Mouse (Mus musculus): Measurements from ENCODE around the gene Rhebl1.

Gene Rhebl1

DNA sequence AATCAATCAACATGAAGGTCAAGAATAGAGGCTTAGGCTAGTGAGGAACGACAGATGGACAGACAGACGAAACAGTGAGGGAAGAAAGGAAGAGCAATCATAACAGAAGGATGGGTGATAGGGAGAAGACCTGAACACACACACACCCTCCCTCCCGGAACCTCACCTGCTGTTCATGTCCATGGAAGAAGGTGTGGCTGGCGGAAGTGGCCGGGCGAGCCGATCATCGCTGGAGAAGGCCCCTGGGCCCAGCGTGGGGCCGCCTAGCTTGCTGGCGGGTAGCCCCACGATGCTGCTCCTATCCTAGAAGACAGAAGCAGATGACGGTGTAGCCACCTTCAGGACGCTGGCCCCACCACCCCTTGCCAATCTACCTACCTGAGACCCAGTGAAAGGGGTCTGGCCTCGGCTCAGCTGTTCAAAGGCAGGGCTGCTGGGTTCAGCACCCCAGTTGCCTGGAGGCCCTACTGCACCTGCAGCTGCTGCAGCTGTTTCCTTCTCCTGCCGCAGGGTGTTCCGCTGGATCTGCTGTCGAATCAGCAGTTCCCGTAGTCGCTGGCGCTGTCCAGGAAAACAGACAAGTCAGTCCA lies 43.0 kb downstream of the Rhebl1 start:
- no peak for DNase-seq (ENCODE audit: low spot score)

DNA sequence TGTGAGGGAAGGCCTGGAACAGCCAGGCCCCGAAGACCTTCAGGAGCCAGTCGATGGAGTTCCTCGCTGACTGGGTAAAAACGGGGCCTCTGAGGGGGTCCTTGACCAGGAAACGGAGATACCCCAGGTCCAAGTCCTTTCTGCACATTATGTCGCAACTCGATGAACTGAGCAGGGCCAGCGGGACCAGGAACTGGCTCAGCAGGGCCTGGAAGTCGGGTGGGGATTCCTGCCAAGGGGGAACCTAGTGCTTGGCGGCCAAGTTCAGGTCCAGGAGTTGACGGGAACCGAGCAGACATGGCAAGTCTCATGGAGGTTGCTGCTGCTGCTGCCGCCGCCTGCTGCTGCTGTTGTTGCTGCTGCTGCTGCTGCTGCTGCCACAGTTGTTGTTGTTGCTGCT lies 43.7 kb downstream of the Rhebl1 start:
- DNase-seq (ENCODE audit: low spot score) = no peak

DNA sequence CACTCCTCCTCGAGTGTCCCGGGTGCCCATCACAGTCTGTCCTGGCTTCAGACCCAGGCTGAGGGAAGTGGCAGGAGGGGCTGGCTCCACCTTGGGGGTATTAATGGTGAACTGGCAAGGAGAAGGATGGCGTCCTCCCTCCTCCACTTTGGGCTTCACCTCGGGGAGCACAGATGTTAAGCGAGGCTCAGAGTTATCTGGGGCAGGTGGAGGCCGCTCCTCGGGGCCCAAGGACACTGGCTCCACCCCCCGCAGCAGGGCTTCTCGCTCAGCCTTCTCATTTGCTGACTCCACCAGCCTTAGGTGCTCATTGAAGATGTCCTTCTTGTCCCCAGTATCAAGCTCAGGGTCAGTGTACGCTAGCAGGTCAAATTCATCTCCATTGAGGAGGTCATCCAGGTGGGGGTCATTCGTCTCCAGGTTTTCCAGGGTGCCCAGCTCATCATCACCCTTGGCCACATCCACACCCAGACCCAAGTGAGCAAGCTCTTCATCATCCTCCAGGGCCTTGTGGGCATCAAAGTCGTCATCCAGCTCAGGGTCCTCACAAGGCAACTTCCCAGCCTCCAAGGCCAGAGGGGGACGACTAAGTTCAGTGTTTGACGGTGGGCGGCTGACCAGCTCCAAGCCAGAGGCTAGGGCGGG lies 44.3 kb downstream of the Rhebl1 start:
- no peak for DNase-seq (ENCODE audit: low spot score)

DNA sequence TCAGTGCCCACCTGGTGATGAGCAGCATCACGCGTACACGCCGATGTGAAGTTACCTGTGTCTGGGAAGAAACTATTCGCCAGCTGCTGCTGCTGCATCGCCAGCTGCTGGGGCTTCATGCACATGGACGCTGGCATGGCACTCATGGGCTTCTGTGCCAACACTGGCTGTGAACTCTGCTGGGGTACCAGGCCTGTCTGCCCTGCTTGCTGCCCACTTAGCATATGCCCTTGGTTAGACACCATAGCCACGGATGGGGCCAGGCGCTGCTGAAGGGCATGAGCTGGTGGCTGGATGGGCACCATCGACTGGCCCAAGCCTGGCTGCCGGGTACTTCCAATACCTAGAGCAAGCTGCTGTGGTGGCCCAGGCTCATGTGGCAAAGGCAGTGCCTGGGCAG lies 45.2 kb downstream of the Rhebl1 start:
- no peak for DNase-seq (ENCODE audit: low spot score)

DNA sequence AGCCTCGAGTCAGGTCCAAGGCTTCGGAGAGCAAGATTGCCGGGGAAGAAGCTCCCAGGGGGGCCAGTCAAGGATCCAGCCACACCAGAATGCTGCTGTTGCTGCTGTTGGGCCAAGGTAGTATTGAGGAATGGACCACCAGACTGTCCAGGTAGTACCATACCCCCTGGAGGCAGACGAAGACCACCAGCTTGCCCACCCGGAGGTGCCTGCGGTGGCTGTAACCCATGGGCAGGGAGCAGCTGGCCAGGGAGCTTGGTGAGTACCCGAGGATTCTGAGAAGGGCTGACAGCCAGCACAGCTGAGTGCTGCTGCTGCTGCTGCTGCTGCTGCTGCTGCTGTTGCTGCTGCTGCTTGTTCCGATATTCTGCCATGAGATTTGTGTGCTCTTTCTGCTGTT lies 48.2 kb downstream of the Rhebl1 start:
- DNase-seq (ENCODE audit: low spot score) = no peak

DNA sequence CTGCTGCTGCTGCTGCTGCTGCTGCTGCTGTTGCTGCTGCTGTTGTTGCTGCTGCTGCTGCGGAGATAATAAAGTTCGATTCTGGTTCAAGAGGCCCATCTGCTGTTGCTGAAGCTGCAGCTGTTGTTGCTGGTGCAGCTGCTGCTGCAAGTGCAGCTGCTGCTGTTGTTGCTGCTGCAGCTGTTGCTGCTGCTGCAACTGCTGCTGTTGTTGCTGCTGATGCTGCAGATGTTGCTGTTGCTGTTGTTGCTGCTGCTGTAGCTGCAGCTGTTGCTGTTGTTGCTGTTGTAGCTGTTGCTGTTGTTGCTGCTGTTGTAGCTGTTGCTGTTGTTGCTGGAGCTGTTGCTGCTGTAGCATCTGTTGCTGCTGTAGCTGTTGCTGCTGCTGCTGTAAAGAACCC lies 49.2 kb downstream of the Rhebl1 start:
- no peak for DNase-seq (ENCODE audit: low spot score)

DNA sequence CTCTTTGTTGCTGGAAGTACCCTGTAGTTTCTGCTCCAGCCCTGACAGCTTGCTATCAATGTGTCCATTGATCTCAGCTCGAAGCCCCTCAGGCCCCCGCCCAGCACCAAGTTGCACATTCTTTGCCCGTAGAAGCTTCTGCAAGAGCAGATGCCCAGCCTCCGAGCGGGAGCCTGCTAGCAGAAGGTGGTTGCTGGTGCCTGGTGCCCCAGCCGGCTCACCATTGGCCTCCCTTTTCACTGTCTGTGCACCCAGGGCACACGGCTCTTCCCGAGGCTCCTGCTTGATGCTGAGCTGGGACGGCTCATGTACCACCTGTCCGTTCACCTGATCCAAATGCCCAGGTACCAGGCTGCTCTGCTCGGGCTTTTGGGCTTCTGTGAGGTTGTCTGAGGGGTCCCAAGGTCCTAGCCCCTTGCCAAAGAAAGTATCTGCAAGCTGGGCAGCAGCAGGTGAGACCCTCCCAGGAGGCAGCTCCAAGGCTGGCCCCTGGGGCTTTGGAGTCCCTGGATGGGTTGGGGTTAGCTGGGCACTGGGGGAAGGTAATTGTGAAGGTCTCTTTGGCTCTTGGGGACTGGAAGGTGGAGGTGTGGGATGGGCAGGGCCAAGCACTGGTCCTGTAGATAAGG lies 50.6 kb downstream of the Rhebl1 start:
- no peak for DNase-seq (ENCODE audit: low spot score)

DNA sequence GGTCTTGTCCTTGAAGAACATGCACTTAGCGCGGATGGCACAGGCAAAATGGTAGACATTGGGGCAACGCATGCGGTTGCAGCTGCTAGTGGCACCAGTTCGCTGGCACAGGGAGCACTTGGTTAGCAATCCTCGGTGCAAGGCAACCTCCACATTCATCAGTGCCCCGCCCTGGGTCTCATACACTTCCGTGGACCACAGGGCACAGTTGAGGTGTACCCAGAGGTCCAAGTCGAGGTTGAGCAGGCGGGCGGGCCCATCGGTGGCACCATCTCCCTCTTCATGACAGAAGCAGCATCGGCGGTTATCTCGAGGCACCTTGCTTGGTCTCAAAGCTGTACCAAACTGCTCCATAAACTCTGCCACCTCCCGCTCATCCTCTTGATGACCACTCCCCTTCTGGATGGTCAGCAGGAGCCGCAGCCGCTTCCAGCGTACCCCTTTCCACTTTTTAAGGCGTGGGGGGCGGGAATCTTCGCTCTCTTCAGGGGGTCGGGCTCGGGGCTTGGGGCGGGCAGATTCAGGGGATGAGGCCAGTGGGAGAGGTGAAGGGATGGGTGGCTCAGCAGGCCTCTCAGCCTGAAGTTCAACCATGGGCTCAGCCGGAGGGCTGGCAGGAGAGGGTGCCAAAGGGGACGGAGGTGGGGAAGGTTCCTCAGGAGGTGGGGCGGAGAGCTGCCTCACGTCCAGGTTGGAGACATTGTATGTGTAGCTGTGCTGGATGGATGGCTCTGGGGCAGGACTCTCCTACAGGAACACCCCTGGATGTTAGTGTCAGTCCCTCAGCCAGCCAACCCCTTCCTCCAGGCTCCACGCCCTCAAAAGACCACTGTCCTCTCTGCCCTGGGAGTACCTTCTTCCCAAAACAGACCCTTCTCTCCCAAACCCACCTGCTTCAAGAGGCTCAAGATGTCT lies 54.4 kb downstream of the Rhebl1 start:
- DNase-seq (ENCODE audit: low spot score) = no peak

DNA sequence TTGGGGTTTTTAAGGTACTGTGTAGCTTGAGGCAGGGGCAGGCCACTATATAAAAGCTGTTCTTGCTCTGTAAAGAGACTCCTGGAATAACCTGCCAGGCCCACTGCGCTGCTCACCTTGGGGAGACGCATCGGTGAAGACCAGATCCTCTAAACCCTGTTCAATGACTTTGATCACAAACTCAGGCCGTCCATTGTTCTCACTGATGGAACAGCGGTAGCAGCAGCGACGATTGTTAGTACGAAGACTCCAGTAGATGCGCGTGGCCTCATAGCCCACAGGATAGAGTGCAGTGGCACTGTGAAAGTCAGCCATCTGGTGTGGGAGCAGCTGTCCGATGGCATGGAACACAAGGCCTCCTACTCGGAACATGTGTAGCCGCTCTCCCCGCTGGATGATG lies 55.2 kb downstream of the Rhebl1 start:
- DNase-seq (ENCODE audit: low spot score) = no peak

DNA sequence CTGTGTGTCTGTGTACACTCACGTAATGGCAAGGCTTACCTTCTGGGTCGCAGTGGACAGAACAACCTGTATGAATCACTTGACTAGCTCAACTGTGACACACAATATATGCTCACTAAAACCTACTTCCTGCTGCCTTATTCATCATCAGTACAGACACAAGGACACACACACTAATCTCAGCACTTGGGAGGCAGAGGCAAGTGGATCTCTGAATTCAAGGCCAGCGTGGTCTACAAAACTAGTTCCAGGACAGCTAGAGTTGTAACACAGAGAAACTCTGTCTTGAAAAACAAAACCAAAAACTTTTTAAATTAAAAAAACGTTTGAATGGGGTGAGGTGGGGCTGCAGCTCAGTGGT lies 56.6 kb downstream of the Rhebl1 start:
- DNase-seq (ENCODE audit: low spot score) = no peak

DNA sequence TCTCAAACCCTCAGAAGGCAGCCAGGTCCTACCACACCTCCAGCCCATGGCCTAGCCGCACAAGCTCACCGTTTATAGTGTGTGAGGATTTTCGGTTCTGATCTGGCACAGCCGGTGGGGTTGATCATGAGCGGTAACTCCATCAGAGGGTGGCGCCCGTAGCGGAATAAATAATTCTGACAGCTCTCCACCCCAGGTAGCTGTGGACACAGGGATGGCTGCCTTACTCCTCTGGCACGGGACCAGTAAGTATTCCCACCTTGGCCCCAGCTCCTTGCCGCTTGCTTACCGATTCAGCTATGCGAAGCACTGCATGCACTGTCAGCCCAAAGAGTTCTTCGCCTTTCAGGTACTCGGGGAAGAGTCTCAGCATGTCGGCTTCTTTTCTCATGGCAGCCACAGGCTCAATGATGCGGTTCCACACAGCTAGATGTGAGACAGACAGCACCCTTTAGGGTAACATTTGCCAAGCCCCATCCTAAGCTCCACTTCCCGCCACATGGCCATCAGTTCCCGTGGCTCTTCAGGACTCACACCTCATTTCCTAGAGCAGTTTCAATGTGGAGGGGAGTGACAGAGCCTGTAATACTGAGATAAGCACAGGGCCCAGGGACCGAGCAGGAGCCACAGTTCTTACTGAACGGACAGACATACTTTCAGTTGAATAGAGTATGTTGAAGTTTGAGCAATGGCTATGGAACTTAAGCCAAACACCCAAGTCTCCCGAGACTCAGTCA lies 57.2 kb downstream of the Rhebl1 start:
- no peak for DNase-seq (ENCODE audit: low spot score)

DNA sequence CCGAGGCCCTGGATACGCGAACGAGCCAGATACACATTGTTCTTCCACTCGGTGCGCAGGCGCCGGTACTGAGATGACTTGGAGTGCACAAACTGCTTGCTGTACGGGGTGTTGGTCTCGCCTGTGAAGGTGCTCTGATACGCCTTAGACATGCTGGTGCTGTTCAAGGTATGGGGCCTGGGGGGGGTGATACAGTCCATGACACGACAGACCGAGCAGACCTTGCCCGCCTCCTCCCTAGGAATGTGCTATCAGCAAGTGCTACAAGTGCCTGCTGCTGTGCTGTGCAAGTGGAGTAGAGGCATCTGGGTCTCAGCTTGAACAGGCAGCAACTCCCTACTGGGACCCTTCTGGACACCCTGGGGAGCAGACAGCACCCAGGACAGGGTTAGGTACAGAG lies 59.0 kb downstream of the Rhebl1 start:
- DNase-seq (ENCODE audit: low spot score) = no peak

DNA sequence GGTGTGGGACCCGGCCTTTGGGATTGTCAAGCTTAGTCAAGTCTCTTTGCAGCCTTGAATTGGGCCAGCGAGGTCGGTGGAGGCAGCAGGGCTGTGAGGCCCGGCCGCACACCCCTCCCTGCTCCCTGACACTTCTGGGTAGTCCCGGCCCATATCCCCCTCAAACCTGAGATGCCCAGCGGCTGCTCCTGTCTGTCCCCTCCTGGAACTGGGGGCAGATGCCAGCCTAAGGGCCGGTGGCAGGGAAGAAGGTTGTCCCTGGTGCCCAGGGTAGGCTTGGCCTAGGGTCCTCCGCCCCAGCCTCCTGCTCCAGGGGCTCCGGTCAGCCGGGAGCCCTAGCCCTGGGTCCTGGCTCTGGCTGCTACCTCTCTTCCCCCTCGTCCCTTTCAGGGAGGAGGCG lies 60.3 kb downstream of the Rhebl1 start:
- no peak for DNase-seq (ENCODE audit: low spot score)

DNA sequence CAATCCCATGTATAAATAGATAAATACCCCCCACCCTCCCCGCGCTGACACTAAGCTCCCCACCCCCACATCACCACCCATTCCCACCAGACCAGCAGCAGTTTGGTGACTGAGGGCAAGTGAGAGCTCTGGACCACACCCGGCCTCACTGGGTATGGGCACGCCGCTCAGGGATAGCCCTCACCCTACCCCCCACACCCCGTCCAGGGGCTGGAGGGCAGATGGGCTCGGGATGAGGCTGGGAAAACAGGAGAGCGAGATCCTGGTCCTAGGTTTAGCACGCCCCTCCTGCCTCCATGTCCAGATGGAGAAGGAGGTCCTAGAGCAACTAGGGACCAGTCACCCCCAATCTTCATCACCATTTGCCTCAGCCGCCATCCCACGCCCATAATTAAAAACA lies 61.1 kb downstream of the Rhebl1 start:
- no peak for DNase-seq (ENCODE audit: low spot score)

DNA sequence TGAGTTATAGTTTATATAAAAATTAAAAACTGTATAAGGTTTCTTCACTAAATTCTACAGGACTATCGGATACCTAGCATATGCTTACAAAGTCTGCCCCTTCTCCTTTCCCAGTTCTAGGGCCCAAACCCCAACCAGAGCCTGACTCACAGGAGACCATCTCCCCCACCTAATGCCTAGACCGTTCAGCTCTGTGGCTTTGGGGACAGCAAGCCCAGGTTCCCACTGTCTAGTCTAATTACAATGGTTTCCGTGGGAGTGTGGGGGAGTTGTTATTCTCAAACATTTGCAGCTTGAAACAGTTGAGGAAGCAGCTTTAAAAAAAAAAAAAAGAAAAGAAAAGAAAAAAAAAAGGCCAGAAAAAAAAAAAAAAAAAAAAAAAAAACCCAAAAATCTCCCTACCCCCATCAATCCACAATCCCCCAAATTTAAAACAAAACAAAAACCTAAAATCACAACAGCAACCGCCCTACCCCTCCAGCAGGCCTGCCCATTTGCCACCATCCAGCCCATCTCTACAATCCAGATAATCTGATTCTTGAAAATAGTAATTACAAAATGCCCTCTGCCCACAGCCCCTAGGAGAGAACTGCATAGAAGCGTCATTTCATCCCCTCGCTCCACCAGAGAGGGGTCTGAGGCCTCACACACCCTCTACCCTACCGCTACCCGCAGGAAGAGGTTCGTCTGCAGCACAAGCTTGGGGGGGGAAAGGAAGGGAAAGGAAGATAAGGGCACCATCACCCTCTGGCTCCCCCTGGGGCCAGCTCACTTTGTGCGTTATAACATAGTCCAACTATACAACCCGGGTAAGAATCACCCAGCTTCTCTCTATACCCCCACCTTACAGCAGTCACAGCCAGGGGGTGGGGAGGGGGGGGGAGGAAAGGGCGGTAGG lies 61.9 kb downstream of the Rhebl1 start:
- DNase-seq (ENCODE audit: low spot score) = no peak

DNA sequence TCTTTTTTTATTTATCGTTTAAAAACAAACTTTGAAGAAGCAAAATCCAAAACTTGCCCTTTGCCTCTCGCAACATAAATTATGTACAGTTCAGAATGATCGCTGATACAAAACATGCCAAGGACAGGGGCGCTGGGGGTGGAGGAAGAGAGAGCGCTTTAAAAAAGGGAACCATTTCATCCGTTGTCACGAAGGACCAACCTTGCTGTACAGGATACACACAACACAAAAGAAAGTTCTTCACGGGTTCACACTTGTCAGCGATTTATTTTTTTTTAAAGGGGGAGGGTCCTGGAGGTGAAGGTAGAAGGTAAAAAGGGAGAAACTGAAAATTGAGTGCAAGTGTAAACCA lies 62.7 kb downstream of the Rhebl1 start:
- no peak for DNase-seq (ENCODE audit: low spot score)

DNA sequence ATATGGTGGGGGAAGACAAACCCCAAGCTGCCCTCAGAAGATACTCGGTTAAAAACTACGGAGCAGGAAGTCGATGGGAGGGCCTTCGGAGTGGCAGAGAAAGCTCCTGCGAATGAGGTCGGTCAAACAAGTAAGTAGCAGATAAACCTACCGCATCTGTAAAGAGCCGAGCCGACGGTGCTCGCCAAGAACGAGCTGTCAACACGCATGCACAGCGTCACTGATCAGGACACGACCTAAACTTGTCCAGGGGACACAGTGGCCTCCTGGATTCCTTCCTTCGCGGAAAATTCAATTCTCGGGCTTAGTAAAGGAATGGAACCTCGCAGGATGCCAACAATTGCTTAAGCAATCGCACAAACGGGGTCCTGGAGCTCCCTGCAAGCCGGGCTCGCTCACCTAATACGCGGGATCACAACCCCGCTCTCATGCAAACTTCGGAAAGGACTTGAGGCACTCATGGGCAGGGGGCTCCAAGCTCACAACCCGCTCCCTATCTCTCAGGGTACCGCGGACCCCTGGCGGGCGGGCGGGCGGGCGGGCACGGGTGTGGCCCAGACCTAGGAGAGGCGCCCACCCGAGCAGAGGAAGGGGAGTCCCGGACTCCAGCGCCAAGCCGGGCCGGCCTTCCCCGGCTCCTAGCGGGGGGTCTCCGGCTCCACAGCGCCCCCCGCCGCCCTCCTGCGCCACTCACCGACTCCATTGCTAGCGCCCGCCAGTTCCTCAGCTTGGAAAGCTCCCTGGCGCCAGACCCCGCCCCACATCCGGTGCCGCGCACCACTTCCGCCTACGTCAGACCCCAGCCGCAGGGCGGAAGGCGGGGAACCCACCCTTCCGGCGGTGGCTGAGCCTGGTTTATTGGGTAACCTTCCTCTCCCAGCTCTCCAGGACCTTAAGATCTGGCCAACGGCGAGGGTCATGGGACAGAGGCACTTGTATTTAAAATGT lies 63.3 kb downstream of the Rhebl1 start, which contains the start of gene Prkag1:
Gene Prkag1 (minus strand): TSS at position 786 of the 948 bp plus-strand sequence.
- peak; percentile 96 for DNase-seq (ENCODE audit: low spot score)

All from ovary, postnatal 14 days (tissue).